Mouse (Mus musculus) hematopoietic stem cell, adult 5-6 weeks (primary cell): Measurements from ENCODE around the gene Mrps15. TPM values are rescaled to one million over a fixed set of nuclear protein-coding genes. Genes with fewer than 3 reads are reported as not detected.

ENCODE experiments used
- ATAC-seq, 2 experiments: fragments of 125-278 bp in 1 of 2; replicated peaks in 1 of 2; 2 replicates each; pipeline ENCODE4 v1.8.0; 2016 to 2017; ENCODE audit warnings: inconsistent platforms in 2 of 2, mild to moderate bottlenecking in 2 of 2, moderate number of reproducible peaks in 2 of 2, low read depth in 1 of 2, moderate TSS enrichment in 1 of 2; ENCODE audit not compliant: low FRiP score in 2 of 2, poor library complexity in 2 of 2, severe bottlenecking in 2 of 2, insufficient read depth in 1 of 2, low TSS enrichment in 1 of 2
- total RNA-seq: library from RNA; stranded (forward); fragments of 172-1452, 232-1000 nt; gene quantifications from 2 replicates; pipeline ENCODE4 v1.2.3, GENCODE M21; 2017

The Mrps15 gene
- total RNA-seq, 1 experiment from 2014 or later: 46.5 TPM

DNA sequence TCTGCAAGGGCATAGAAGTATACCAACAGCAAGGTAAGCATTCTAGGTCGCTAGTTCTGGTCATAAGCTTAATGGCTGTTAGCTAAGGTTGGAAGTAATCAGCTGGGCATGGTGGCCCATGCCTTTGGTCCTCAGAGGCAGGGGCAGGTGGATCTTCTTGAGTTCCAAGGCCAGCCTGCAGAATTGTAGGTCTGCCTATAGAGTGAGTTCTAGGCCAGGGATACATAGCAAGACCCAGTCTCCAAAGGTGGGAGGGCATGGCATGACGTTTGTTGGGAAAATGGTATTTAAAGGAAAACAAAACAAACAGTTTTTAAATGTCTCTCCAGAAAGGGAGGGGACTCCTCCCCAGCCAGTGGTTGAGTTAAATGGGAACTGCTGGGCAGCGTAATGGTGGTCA lies 54.0 kb downstream of the Mrps15 start:
- no peak for ATAC-seq

DNA sequence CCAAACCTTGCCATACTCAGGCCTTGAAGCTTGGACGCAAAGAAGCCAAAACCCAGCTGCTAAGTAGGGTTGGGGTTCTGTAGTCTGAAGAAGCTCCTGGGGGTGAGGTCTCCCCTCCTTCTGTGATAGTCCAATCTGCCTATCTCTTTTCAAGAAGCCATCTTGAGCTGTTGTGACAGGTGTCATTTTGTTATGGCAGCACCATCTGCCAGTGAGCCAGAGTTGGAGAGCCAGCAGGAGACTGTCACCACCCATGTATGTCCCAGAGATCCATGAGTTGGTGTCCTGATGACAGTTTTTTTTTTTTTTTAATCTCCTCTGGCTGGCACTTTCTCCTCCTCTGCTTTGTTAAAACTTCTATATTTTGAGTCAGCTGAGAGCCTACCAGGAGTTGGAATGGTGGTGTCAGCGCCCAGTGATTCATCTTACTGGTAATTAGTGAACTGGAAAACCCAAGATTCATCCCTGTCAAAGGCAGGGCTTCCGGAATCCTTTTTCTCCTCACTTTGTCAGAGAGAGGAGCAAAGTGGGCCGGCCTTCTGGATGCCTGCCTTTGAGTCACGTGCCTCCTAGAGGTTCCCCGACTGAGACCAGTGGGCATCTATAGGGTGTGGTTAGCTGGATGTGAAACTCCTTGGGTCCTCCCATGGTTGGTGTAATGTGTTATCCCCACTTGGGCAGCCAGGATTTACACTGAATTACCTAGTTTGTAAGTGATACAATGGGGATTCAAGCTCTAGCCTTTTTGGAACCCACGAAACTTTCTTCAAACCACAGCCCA lies 55.5 kb downstream of the Mrps15 start:
- no peak for ATAC-seq

DNA sequence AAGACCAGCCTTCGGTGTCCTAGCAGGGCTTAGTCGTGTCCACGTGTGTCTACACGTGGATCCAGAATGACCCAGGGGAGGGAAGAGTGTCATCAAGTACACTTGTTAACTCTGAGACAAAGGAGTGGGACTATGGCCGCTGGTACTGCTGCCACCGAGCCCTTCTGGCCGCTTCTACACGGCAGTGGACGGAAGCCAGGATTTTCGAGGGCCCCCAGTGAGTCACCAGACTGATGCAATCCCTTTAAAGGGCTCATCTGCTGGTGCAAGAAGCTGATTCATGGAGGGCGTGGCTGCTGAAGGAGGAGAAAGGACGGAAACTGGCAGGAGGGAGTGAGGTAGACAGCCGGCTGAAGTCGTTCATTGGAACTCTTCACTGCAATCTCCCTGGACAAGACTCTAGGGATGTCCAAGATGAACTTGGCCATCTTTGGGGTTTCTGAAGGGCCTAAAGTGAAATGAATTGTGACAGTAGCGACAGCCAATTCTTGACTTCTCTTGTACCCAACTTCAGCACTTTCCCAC lies 56.4 kb downstream of the Mrps15 start:
- ATAC-seq: peak; percentile 83 to 87

DNA sequence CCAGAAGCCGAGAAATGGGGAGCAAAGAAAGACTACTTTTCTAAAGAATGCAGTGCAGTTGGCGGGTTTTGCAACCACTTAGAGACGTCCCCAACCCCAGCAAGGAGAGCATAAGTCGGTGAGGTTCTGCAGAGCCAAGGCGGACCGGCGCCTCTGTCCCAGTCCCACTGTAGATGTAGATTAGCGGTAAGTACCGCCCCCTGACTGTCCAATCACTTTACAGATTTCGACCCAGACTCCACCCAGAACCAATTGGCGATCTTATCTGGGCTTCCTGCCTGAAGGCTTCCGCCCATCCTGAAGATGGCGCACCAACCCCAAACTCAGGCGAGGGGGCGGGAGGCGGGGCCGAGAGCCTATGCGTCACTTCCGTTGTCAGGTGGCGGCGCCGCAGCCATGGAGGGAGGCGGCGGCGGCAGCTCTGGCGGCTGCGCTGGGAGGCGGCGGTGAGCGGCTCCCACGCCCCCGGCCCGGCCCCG lies 56.9 kb downstream of the Mrps15 start, which contains the start of gene Stk40:
TSS of gene Stk40 (plus strand) at position 368 of the 479 bp plus-strand sequence.
- peak; percentile 92 to 93 for ATAC-seq

DNA sequence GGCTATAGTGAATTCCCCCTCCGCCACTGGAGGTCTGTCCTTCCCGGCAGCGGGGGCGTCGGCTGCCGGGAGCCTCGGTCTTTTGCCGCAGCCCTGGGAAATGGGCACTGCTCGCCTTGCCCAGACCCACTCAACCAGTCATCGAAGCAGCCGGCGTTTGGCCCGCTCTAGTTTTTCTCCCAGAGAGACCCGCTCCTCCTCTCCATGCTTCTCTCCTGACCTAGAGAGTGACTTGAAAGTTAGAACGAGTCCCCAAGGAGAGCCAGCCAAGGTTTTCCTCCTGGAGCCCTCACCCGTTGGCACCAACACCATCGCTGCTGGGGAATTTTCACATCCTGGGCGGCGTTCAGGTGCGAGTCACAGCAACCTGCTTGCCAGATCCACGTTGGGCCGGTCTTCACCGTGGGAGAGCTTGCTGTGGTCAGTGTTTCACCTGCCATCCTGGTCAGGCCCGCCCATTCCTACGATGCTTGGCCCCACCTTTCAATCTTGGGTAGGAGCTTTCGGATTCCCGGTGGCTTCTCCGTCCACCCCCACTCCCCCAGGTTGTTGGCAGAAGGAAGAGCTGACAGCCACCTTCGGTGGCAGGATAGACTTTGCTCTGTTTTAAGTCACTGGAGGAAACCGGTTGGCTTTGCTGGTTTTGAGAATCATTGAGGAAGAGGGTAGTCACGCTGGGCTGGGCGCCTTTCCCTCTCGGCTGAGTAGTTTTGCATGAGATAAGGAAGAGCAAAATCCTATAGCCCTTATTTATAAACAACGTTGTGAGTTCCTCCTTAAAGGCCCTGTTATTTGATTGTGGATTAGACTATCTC lies 57.7 kb downstream of the Mrps15 start:
- ATAC-seq: no peak

Other genes starting within 250 kb of the Mrps15 start
- gene Csf3r, start 22.4 kb upstream of the Mrps15 start, total RNA-seq: 73.0 and 84.2 TPM in 2 replicates
- 10.3 and 25.2 TPM in 2 replicates for gene Oscp1, start 11.6 kb downstream of the Mrps15 start, total RNA-seq
- 18.5 and 19.1 TPM in 2 replicates for gene Lsm10, start 49.7 kb downstream of the Mrps15 start, total RNA-seq
- gene Stk40, start 57.0 kb downstream of the Mrps15 start, total RNA-seq: 6.6 and 16.1 TPM in 2 replicates
- gene Eva1b, start 100.8 kb downstream of the Mrps15 start, total RNA-seq: 1.7 and 3.3 TPM in 2 replicates
- gene Sh3d21, start 116.6 kb downstream of the Mrps15 start, total RNA-seq: 0.89 and 2.4 TPM in 2 replicates
- gene Thrap3, start 155.8 kb downstream of the Mrps15 start, total RNA-seq: 447 and 515 TPM in 2 replicates
- gene Map7d1, start 209.4 kb downstream of the Mrps15 start, total RNA-seq: 28.5 and 40.6 TPM in 2 replicates
- 39.9 and 58.4 TPM in 2 replicates for gene Trappc3, start 215.4 kb downstream of the Mrps15 start, total RNA-seq
- gene Col8a2, start 239.9 kb downstream of the Mrps15 start, total RNA-seq: not detected in 2 replicates